Mouse (Mus musculus) gastrocnemius, postnatal 14 days (tissue): ENCODE results near the gene Lat2. TPM values are rescaled to one million over a fixed set of nuclear protein-coding genes. Genes with fewer than 3 reads are reported as not detected.
"Not testable (repeated sequence)": the region's sequence is repeated elsewhere in the genome, so short reads cannot be mapped to it uniquely, and the experiment has no call there.

ENCODE experiments used
- DNase-seq: peaks from one replicate; pipeline ENCODE4 v3.0.0; 2021; ENCODE audit warnings: mixed read lengths
- intact Hi-C: fragments of 180-260 bp; cut with DNase I; formaldehyde crosslinking; loops from one replicate; pipeline ENCODE4 v1.15.1; 2025; ENCODE audit warnings: low total_unique reads
- long read RNA-seq, 2 experiments: library from polyadenylated mRNA; stranded (forward); transcript quantifications; one replicate each; pipeline ENCODE4 v2.0.0; 2021
- total RNA-seq, 2 experiments: library from RNA; stranded (reverse); gene quantifications; 2 replicates each; pipeline ENCODE4 v1.2.3; 2021

Gene Lat2
- total RNA-seq: 1 to 10 TPM; 1.3 to 1.5 TPM
- long read RNA-seq, experiment 1, partial matches to known transcripts: 0 of 1 reads
- long read RNA-seq, experiment 1, other reads (novel, unspliced or antisense): 0 of 1 reads
- long read RNA-seq, experiment 2, partial matches to known transcripts: 0 of 1 reads
- long read RNA-seq, experiment 2, other reads (novel, unspliced or antisense): 1 of 1 reads

- no peak for DNase-seq
- intact Hi-C loops: no loop called here
These were observed at the start of gene Lat2 for GRCm38 (mm10) chr5:134614802-134615201. Gene Lat2 (minus strand): TSS chr5:134615025.

DNA sequence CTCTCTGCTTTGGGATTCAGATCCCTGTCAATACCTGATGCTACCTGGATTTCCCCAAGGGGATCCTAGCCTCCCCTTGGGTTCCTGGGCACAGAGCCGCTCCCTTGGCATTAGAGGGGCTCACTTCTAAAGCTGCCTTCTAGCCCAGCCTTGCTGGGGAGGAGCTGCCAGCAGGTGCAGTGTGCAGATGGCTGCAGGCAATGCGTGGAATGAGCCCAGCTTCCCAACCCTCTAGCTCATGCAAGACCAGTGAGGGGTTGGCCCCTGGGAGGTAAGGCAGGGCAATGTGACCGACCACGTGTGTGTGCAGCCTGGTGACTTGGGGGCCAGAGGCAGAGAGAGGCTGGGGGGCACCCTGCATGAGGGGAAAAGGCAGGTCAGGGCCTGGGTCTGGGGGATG lies 41.9 kb upstream of the Lat2 start:
- intact Hi-C loops: no loop called here
- no peak for DNase-seq

- intact Hi-C loops: no loop called here
- no peak for DNase-seq
These were observed 37.2 kb upstream of the Lat2 start for GRCm38 (mm10) chr5:134652015-134652414.

DNA sequence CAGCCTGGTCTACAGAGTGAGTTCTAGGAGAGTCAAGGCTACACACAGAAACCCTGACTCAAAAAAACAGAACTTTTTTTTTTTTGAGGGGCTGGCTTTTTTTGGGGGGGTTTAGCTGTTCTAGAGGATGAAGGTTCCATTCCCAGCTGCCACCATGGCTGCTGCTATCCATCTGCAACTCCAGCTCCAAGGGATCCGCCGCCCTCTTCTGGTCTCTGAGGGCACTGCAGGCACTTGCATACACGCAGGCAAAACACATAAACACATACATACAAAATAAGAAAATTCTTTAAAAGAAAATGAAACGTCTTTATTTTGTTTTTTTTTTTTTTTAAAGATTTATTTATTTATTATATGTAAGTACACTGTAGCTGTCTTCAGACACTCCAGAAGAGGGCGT lies 36.1 kb upstream of the Lat2 start:
- DNase-seq: peak; percentile 43
- intact Hi-C loops: no loop called here

DNA sequence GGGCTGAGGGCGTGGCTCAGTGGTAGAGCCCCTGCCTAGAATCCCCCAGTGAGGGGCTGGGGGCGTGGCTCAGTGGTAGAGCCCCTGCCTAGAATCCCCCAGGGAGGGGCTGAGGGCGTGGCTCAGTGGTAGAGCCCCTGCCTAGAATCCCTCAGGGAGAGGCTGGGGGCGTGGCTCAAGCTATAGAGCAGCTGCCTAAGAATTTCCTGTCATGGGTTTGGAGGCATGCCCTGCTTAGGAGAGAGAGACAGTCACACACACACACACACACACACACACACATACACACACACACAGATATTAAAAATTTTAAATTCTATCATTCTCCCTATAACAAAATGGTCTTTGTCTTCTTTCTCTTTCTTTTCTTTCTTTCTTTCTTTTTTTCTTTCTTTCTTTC lies 34.2 kb upstream of the Lat2 start:
- DNase-seq, intact Hi-C loops: not testable (repeated sequence)

DNA sequence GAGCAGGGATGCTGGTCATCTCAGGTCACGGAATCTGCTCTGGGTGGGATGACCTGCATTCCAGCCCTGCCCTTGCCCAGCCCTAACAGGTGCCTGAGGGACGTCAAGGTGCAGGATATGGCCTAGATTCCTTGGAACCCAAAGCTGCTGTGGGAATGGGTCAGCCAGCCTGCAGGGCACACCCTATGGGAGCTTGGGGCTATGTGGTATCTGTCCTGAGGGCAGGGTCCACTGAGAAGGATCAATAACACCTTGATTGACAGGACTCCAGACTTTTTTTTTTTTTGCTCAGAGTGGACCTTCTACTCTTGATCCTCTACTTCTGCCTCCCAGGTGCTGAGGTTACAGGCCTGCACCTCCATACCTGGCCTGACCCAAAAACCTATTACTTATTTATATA lies 32.6 kb upstream of the Lat2 start:
- no peak for DNase-seq
- intact Hi-C loops: no loop called here

DNA sequence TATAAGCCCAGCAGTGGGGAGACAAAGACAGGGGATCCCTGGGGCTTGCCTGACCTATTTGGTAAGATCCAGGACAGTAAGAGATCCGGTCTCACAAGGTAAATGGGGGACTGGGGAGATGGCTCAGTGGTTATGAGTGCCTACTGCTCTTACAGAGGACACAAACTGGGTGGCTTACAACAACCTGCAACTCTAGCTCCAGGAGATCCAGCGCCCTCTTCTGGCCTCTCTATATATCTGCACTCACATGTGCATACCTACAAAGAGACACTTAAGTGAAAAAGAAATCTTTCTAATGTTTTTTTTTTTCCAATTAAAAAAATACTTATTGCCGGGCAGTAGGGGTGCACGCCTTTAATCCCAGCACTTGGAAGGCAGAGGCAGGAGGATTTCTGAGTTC lies 31.6 kb upstream of the Lat2 start:
- DNase-seq: no peak
- intact Hi-C loops: no loop called here

GRCm38 (mm10) chr5:134644643-134645118 lies 29.9 kb upstream of the Lat2 start:
- intact Hi-C loops: no loop called here
- no peak for DNase-seq

DNA sequence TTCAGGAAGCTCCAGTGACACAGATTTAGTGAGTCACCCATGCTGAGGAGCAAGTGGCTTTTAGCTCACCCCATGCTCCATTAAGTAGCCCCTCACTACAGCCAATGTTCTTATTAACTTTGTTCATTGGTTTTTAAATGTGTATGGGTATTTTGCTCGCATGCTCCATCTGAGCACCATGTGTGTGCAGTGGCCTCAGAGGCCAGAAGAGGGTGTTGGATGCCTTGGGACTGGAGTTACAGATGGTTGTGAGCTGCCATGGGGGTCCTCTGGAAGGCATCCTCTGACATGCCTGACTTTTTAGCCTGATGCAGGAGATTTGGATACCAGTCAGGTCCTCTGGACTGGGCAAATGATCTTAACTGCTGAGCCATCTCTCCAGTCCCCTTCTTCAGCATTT lies 29.3 kb upstream of the Lat2 start:
- intact Hi-C loops: no loop called here
- DNase-seq: no peak

GRCm38 (mm10) chr5:134640371-134640770 lies 25.5 kb upstream of the Lat2 start:
- no peak for DNase-seq
- intact Hi-C loops: no loop called here

DNA sequence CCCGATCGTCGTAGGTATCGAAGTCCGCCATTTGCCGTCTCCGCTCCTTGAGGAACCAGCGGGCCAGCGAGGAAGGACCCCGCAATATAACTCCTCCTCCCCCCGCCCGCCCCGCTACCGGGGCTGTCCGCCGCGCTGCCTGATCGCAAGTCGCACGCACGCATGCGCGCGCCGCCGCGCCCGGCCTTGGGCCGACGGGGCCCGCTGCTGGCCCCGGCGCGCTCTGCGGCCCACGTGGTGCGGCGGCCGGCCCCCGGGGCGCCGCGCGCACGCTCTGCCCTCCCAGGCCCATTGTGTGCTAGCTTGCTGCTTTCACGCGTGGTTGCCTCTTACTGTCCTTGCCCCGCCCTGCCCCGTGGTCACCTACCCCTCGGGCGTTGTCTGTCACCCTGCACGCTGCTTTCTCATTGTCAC lies 24.5 kb upstream of the Lat2 start, which contains the start of gene Eif4h:
Gene Eif4h, minus strand, starts transcription at position 222 of the 414 bp plus-strand sequence.
- intact Hi-C loops: no loop called here
- peak; percentile 98 for DNase-seq

DNA sequence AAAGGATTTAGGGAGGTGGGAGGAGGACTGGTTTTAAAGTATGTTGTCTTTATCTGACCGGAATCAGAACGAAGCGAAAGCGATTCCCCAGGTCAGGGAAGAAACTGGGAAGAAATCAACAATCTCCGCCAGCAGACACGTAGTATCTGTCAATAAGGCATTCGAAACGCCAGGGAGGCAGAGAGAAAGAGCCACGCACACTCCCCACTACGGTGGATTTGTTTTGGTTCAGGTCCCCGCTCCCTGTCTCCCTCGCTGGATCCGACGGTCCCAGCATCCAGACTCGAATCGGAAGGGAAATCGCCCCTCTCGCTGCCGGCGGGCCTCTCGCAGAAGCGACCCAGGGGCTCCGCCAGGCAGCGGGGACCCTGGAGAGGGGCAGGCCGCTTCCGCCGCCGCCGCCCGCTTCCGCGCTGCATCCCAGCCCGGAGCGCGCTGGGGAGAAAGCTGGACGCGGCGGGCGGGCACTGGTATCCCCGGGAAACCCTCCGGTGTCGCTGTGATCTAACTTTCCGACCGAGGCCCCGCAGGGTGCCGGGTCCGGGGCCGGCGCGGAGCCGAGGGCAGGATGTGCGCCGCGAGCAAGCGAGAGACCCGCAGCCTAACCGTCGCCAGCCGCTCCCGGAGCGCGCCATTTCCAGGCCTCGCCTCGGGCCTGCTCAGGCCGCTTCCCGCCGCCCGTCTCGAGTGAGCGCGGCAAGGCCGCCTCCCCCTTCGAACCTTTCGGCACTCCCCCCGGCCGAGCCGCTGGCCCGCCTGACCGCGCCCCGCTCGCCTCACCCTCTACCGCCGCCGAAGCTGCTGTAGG lies 23.8 kb upstream of the Lat2 start:
- intact Hi-C loops: no loop called here
- DNase-seq: no peak

GRCm38 (mm10) chr5:134637820-134638367 lies 23.1 kb upstream of the Lat2 start:
- DNase-seq: no peak
- intact Hi-C loops: no loop called here

- intact Hi-C loops: no loop called here
- DNase-seq: no peak
These were observed 18.0 kb upstream of the Lat2 start for GRCm38 (mm10) chr5:134632841-134633240.

DNA sequence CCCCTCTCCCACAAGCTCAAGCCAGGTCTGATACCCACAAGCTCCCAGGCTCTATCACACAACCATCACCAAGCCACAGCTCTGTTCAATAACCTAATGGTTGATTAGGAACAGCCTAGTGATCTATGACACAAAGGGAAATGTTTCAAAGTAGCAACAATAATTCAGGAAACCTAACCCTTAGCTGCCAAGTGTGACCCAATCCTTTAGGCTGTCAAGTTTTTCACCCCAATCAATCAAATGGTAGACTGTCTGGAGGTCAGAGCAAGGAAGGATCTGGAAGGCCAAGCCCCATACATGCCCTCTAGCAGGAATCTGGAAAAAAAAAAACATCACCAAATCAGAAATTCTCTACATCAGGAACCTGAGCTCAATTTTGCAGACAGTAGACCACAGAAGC lies 16.0 kb upstream of the Lat2 start:
- intact Hi-C loops: no loop called here

DNA sequence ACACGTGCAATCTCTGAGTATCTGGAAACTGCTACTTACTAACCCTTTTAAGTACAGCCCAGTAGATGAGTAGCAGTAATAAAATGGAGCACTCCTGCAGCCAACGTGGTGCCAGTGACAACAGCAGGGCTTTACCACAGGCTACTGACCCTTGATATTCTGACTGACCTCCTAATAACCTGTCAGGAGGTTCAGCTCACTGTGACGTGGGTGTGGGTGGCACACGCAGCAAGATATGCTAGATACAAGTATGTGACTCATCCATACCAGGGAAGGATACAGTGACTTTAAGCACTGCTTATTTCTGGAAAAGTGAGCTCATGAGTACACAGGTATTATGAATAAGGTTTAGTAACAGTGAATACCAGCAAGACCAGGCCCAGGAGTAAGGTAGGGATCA lies 14.7 kb upstream of the Lat2 start:
- DNase-seq: no peak
- intact Hi-C loops: no loop called here

More for the DNA sequence above, 16.0 kb upstream of the Lat2 start:
- no peak for DNase-seq

- intact Hi-C loops: no loop called here
These were observed 7.2 kb upstream of the Lat2 start for GRCm38 (mm10) chr5:134622069-134622468.

DNA sequence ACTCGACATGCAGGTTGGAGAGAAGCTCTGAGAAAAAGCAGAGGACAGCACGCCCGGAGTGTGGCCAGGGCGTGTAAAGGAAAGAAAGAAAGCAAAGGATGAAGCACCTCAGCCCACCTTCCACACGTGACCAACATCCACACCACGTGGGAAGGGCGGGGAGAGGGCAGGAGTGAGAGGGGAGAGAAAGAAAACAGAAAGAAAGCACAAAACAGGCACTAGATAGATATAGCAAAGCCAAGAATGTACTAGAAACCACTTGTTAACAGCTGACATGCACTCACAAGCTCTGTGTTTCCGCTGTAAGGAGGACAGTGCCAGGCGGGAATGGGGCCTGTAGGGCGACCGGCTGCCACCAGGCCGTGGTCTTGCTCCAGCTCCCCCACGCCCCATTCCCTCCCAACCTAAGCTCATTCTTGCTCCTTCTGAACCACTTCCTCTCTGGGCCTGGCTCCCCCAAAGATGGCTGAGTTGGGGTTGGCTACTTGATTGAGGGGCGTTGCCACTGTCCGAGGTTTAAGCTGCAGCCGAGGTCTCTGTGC lies 6.3 kb upstream of the Lat2 start:
- no peak for DNase-seq
- intact Hi-C loops: no loop called here

More at GRCm38 (mm10) chr5:134622069-134622468, 7.2 kb upstream of the Lat2 start:
- no peak for DNase-seq

DNA sequence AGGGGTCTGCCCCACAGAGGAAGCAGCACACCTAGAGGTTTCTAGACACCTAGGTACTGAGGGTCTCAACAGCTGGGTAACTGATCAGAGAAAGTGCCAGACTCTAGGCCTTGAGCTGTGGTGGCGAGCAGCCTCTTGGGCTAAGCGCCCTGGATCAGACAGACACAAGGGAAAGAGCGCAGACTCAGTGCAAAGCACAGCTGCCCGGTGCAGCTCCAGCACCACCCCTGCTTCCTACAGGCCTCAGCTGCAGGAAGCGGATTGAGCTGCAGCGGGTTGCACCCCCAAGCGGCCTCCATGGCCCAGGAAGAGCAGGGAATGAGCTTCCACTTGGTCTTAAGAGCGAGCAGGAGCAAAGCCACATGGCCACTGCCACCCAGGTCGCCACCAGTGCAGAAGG lies 5.6 kb upstream of the Lat2 start:
- DNase-seq: no peak
- intact Hi-C loops: no loop called here

GRCm38 (mm10) chr5:134617071-134617470 lies 2.2 kb upstream of the Lat2 start:
- peak; percentile 64 for DNase-seq
- intact Hi-C loops: no loop called here
